Mouse (Mus musculus) lung, postnatal 4 days (tissue): ENCODE results near the gene Tfip11.
A peak's percentile ranks its signal among the peaks of the same experiment; 100 is the strongest.

ENCODE experiments used
- DNase-seq, 2 experiments: peaks; one replicate each; pipeline ENCODE4 v3.0.0; 2021

Gene Tfip11

GRCm38 (mm10) chr5:112323246-112323645, 2.9 kb upstream of the Tfip11 start:
- no peak for DNase-seq

- DNase-seq = peak; percentile 64 to 73
These were observed 1.3 kb upstream of the Tfip11 start for GRCm38 (mm10) chr5:112324637-112325545.

- no peak for DNase-seq
These were observed 370 bp downstream of the Tfip11 start for GRCm38 (mm10) chr5:112326446-112327009.

GRCm38 (mm10) chr5:112327854-112328253, 1.7 kb downstream of the Tfip11 start:
- DNase-seq = no peak

GRCm38 (mm10) chr5:112329805-112330564, 3.8 kb downstream of the Tfip11 start:
- DNase-seq = no peak

- peak; percentile 49 to 62 for DNase-seq
These were observed 9.3 kb downstream of the Tfip11 start for GRCm38 (mm10) chr5:112335473-112335872.

GRCm38 (mm10) chr5:112337004-112337403, 10.8 kb downstream of the Tfip11 start:
- DNase-seq = no peak

- DNase-seq = no peak
These were observed 13.1 kb downstream of the Tfip11 start for GRCm38 (mm10) chr5:112339215-112339614.

- peak; percentile 90 to 91 for DNase-seq
These were observed 16.5 kb downstream of the Tfip11 start, which contains the start of the genes Srrd and Hps4 for GRCm38 (mm10) chr5:112342463-112343204. Gene Srrd, minus strand, starts transcription at chr5:112343040. Gene Hps4, plus strand, starts transcription at chr5:112343083.

- DNase-seq = no peak
These were observed 17.0 kb downstream of the Tfip11 start for GRCm38 (mm10) chr5:112343205-112343595.

GRCm38 (mm10) chr5:112344092-112344960, 18.2 kb downstream of the Tfip11 start:
- no peak for DNase-seq

- DNase-seq = peak in 1 of 2 experiments; percentile 59
These were observed 20.2 kb downstream of the Tfip11 start for GRCm38 (mm10) chr5:112346211-112346965.

- no peak for DNase-seq
These were observed 23.0 kb downstream of the Tfip11 start for GRCm38 (mm10) chr5:112349169-112349568.

GRCm38 (mm10) chr5:112355493-112355892, 29.3 kb downstream of the Tfip11 start:
- DNase-seq = peak in 1 of 2 experiments; percentile 22

GRCm38 (mm10) chr5:112355910-112356309, 29.8 kb downstream of the Tfip11 start, which contains the start of gene Gm6583:
Gene Gm6583, minus strand, starts transcription at chr5:112356033.
- no peak for DNase-seq

- peak; percentile 33 to 64 for DNase-seq
These were observed 30.2 kb downstream of the Tfip11 start for GRCm38 (mm10) chr5:112356322-112356721.

GRCm38 (mm10) chr5:112359520-112359919, 33.4 kb downstream of the Tfip11 start:
- DNase-seq = no peak

GRCm38 (mm10) chr5:112360077-112360476, 33.9 kb downstream of the Tfip11 start:
- DNase-seq = no peak

GRCm38 (mm10) chr5:112364184-112364797, 38.1 kb downstream of the Tfip11 start:
- DNase-seq = no peak

- DNase-seq = no peak
These were observed 40.7 kb downstream of the Tfip11 start for GRCm38 (mm10) chr5:112366879-112367278.
